Mouse (Mus musculus) layer of hippocampus, postnatal 25 days (tissue): ENCODE measurements at regions not wholly inside any gene's neighbourhood (a gene's known extent, or its start where the extent isn't known, plus 50 kb on each side); places are given as distances from the start of the nearest gene placed in this dataset.
"Not testable (repeated sequence)": the region's sequence is repeated elsewhere in the genome, so short reads cannot be mapped to it uniquely, and the experiment has no call there.

Experiments used
- DNase-seq, 2 experiments: peaks; one replicate each; pipeline ENCODE4 v3.0.0; 2022; ENCODE audit warnings: mixed read lengths in 2 of 2, low spot score in 1 of 2; ENCODE audit errors: extremely low spot score in 1 of 2

DNA sequence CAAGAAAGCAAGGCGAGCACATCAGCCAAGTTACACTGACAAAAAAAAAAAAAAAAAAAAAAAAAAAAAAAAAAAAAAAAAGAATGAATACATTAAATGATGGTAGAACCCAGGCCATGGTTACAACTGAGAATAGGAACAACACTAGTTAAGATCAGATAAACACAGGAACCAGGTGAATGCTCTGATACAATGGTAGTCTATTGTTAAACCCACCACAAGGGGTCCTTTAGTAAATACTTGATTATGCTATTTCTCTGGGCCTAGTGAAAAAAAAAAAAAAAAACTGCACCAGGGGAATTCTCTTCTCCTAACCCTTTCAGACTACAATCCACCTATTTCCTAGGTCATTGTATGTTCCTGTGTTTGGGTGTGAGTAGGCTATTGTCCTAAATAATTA lies 2289.7 kb downstream of the Cntnap5b start:
- DNase-seq: no peak

DNA sequence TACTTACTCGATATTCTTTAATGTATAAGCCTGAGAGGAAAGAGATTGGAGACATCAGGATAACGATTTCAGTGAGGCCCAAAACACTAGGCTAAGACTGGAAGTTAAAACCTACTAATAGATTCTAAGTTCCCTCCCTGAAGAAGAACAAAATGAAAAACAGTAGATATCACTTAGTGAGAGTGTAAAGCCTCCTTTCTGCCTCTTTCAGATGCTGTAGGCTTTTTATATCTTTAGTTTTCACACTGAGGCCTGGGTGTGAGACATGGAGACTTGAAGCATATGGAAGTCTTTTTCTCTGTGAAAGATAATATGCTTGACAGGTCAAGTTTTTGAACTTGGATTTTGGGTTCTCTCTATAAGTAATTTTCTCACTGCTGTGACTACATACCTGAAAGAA lies 2333.1 kb downstream of the Cntnap5b start:
- no peak for DNase-seq

DNA sequence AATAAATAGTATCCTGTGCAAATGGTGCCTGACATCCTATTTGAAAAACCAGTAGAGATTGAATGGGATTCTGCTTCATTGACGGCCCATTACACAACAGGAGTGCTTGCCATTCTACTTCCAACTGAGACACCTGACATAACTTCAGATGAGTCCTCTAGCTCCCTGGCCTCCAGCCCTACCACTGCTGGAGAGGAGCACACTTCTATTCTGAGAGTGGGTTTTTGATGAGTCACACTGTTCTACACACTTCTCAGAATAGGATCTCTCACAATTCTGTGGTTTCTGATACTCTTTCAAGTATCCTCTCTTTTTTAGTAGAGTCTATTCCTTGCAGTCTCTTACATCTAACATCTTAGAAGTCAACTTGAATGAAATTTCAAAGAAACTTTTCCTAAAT lies 2366.5 kb downstream of the Cntnap5b start:
- DNase-seq: no peak

DNA sequence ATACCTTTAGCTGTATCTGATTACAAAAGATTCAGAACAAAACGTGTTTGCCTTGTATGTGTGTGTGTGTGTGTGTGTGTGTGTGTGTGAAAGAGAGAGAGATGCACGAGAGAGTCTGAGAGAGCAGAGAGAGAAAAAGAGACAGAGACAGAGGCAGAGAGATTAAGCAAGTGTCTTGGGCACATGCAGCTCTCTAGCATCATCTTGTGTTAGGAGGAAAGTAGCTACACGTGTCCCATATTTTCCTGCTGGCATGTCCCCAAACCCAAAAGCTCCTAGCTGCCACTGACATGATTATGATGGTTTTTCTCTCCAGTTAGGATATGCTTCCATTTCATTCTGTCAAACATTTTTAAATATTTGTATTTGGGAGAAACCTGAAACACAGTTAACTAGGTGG lies 2373.8 kb downstream of the Cntnap5b start:
- DNase-seq: peak in 1 of 2 experiments; percentile 4

DNA sequence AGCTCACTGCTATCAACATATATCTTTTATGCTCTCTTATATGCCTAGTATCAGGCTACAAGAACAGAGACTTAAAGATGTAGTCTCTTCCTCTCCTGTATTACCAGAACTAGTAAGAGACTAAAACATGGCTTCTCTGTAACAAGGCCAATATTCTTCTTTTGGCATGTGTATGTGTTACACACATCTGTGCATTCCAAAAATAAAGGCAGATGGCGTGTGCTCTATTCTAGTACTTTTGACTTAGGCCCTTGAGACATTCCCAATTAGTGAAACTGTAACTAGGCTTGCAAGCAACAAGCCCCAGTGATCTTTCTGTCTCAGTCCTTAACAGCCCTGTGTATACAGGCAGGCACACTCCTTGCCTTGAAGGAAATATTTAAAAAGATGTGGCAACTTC lies 2394.1 kb downstream of the Cntnap5b start:
- no peak for DNase-seq

DNA sequence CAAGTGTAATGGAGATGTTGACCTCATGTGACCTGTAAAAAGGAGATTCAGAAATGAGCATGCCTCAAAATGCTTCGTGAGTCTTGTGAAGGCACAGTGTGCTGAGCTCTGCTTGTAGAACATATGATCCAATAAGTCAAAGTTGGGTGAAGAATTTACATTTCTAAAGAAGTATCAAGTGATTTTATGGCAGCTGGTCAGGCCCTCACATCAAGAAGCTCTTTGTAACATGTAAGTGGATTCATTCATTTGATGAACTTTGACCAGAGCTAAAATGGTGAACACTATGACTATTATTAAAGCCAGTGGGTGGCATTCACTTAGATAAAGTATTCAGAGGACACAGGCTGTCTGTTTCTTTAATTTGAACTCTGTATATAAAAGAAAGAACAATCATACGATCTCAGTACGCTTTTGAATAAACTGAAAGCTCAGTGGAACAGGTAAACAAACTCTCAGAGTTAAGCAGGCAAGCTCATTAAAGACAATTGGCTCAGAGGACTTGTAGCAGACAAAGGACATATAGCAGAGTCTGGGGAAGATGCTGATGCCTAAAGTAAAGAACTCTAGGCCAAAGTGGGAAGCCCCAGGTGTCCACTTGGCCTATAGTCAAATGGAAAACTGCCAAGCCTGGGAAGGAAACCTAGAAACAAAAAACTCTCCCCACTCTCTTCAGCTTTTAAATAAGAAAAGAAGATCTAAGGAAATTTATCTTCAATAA lies 2398.2 kb downstream of the Cntnap5b start:
- no peak for DNase-seq

DNA sequence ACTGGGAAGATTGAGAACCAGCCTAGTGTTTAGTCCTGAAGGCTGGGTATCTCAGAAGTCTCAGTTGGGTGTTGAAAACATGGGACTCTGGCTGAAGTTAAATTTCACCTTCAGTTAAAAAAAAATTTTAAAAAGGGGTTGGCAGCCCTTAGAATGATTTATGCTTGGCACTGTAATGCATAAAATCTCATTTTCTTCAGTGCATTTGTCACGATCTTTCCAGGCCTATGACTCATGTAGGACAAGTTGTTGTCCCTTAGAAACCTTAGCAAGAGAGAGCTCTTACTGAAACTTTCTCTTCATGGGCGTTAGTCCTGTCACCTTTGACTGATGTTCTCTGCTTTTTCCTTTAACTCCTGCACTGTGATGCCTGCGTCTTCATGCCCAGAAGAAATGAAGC lies 2413.4 kb downstream of the Cntnap5b start:
- no peak for DNase-seq

DNA sequence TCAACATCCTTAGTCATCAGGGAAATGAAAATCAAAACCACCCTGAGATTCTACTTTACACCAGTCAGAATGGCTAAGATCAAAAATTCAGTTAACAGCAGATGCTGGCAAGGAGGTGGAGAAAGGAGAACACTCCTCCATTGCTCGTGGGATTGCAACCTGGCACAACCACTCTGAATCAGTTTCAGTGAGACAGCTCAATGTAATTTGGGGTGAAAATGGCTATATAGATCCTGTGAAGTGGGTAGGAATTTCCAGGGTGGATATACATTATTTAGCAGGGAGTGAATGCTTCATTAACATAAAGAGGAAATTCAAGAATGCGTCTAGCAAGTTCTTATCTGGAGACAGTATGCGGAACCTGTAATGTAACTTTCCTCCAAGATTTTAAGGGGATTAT lies 2462.9 kb downstream of the Cntnap5b start:
- no peak for DNase-seq

DNA sequence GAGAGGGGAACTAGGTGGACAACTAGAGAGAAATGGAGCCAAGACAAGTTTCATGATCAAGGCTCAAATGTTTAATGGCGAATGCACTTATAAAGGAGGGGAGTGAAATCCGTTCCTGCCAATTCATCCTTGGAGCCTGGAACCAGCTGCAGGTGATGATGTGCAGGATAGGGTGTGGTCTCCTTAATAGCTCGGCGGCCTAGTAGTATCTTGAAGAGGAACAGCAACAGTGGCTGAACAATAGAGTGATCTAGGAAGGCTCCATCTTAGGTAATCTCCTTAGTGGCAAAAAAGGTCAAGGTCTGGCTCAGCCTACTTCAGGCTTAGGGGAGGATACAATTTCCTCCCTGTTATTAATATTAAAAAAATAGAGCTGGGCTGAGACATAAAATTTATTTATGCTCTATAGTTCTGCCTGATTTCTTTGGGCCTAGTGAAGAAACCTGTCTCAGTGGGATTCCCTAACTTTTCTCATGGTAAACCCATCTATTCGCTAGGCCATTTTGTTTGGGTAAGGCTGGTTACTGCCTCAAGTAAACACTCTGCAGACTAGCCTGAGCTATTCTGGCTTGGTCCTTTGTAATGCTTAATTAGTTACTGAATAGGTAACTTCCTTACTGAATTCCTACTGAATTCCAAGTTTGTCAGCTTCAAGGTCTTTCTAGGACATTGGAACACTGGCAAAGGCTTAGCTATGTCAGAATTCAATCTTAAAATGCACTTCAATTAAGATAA lies 2490.7 kb downstream of the Cntnap5b start:
- not testable (repeated sequence) for DNase-seq

DNA sequence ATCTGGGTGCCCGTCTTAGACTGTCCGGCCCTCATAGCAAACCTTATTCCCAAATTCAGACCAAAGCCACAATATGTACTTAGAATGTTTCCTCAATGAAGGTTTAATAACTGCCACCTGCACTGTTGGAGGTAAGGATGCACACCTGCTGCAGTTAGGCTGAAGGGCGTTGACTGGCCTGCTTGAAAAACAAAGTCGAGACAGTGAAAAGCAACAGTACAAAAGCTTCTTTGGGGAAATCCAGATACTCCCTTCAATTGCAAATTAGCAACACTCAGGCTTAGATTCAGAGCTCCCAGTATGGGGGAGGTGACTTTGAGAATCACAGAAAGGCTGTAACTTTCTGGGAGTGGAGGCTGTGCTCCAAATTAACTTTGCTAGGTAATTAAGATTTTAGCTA lies 2491.9 kb downstream of the Cntnap5b start:
- not testable (repeated sequence) for DNase-seq

DNA sequence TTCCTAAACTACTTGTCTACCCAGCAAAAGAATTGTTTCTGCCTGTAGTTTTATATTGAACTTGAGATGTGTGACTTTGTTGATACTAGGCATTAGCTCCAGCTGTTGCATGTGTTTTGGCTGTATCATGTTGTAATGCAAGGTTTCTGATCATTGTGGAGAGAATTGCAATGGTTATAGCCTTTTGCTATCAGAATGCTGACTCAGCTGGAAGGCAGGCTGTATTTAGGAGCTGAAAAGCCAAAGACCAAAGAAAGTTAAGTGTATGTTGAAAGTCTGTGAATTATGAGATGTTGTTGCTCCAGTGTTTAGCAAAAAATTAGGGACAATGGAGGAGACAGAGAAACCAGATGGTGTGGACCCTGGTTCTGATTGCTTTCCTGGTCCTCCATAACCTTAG lies 2493.9 kb upstream of the Cdh20 start:
- no peak for DNase-seq

DNA sequence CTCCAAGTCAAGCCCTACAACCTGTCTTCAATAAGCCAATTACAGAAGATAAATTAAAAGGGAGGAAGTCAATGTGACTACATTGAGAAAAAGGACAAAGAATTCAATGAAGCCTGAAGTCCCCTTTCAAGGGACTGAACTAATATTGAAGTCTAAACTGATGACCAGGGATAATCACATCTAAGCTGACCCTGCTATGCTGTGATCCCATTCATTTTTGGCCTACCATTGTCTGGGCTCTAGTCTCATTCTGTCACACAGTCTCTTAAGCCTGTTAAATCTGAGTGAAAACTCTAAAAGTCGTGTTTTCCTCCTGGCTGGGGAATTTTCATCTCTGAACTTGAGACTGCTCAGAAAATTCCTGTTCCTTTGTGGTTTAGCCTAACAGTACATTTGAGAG lies 2480.0 kb upstream of the Cdh20 start:
- DNase-seq: no peak

DNA sequence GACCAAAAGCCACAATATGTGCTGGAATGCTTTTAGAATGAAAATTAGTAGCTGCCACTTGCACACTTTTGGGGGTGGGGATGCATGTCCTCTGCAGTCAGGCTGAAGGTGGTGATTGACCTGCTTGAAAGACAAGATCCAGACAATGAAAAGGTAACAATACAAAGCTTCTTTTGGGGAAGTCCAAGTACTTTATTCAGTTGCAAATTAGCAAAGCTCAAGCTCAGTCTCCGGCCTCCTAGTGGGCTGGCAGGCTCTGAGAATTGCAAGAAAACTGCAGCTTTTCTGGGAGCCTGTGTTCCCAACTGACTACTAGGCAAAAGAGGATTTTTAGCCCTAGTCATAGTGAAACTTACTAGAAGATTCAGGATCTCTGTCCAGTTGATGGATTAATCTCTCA lies 2464.8 kb upstream of the Cdh20 start:
- DNase-seq: no peak

DNA sequence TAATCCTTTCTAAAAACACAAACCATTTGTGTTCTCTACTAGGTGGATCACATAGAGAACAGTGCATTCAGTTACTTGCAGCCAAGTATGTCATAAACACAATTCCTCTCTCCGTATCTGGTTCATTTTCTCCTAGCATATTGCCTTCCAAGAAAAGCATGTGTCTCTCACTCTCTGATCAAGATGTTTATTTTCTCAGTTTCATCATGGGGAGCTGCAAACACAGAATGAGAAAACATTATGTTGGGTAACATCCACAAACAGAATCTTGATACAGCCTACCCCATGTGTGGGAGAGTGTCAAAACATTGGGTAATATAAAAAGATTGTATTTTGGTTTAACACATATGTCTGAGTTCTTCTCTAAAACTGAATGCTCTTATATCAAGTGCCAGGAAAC lies 2415.2 kb upstream of the Cdh20 start:
- DNase-seq: no peak

DNA sequence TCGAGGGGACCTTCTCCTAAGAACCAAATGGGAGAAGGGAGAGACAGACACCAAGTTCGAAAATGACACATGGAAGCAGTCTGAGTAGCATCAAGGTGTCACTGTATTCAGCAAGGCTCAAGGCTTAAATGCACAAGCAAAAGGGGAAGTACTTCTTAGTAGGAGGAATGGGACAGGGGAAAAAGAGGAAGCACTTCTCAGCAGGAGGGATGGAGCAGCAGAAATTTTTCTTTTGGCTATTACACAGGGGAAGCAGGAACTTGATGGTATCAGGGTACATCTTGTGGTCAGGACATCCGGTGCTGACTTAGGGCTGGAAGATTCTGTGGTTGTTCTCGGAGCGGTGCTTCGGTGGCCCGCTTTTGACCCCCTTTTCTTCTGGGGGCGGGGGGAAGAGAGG lies 2410.4 kb upstream of the Cdh20 start:
- DNase-seq: not testable (repeated sequence)

DNA sequence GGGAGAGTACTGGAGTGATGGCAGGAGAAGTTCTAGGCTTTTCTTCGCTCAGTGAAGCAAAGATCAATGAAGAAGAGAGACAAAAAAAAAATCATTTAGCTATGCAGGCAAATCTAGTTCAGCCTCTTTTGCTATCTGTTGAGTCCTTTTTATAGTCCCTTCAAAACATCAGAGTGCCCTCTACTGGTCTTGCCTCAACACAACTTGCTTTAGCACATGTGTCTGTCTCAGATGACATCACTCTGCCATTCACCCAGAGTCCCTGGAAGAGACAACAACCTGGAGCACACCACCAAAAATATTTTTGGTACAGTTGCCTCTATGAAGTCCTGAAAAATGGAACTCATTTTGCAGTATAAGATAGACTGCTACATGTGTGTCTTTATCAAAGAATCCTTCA lies 2389.7 kb upstream of the Cdh20 start:
- DNase-seq: no peak
